Mouse (Mus musculus): Measurements from ENCODE around the gene Srgap3. TPM values are rescaled to one million over a fixed set of nuclear protein-coding genes. Genes with fewer than 3 reads are reported as not detected.

Srgap3 gene
- 6.9 and 7.0 TPM in 2 replicates for polyA plus RNA-seq (2015; fragmentation: Nextera tagmentation; extraction: Ambion mirVana)

DNA sequence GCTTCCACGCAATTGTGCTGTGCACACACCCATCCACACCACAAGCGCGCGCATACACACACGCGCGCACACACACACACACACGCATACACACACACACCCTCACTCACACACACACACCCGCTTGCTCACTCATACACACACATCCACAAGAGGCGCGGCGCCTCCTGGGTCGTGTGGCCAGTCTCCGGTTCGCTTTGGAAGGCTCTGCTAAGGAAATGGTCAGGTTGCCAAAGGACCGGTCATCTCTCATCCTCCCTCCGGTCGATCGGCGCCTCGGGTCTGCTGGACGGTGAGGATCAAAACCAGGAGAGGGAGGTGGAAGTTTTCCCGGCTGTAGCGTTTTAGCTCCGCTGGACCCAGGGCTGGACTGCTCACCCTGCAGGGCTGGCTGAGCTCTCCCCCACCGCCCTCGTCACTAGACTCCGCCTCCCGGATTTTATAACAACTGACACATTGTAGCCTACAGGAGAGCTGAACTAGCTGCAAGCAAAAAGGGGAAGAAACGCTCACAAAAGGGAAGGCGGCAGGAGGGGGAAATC, at the start of gene Srgap3:
Srgap3 (minus strand) TSS at position 372 of the 542 bp plus-strand sequence.
- H3K9me3 ChIP-seq = no peaks in the 10 kb centered on the region
- H3K4me2 ChIP-seq (replicated peaks) = peak within 1 kb of the TSS; percentile 86
- peaks cover 4% of the 10 kb centered on the region; the same call in 1 of the 2 replicates for H3K36me3 ChIP-seq
- WGBS = 2% methylated on average over 31 of the region's 31 CpGs
- peak within 1 kb of the TSS; percentile 69 for H3K4me3 ChIP-seq
- peaks cover 51% of the 10 kb centered on the region for H3K4me1 ChIP-seq
- no peaks in the 10 kb centered on the region for H3K27me3 ChIP-seq
- peak; percentile 96 for ATAC-seq (ENCODE audit: low FRiP score, low read depth)
- peak within 1 kb of the TSS; percentile 78 for H3K9ac ChIP-seq
- peak within 1 kb of the TSS; percentile 89 for H3K27ac ChIP-seq

- H3K27ac ChIP-seq = no peak overlapping the region
- no peak for ATAC-seq (ENCODE audit: low FRiP score, low read depth)
- no peak overlapping the region for H3K4me2 ChIP-seq (replicated peaks)
- no peak overlapping the region for H3K9ac ChIP-seq
- no peaks in the 10 kb centered on the region for H3K36me3 ChIP-seq
- 43% methylated on average over 1 of the region's 1 CpGs for WGBS
- no peaks in the 10 kb centered on the region for H3K4me1 ChIP-seq
- H3K4me3 ChIP-seq = no peak overlapping the region
- H3K9me3 ChIP-seq = no peaks in the 10 kb centered on the region
- no peaks in the 10 kb centered on the region for H3K27me3 ChIP-seq
These were observed 48.6 kb upstream of the Srgap3 start for GRCm38 (mm10) chr6:112995708-112996107.

DNA sequence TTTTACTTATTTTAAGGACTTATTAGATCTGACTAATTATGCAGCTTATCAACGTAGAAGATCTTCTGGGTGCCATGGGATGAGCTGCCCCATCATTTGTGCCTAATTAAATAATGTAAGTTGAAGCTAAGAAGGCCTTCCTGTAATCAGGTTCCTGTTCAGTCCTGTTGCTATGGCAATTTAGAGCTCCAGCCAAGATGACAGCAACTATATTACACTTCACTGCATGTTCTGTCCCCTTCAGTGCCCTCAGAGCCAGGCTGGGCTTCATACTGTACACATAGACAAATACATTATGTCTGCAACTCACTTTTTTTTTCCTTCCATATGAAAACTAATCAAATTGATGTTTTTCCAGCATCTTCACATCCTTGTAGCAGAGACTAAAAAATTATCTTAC, 43.1 kb upstream of the Srgap3 start:
- Histone ChIP-seq H3K9me3 (no peaks in the 10 kb centered on the region), H3K27ac (no peak overlapping the region), H3K4me2 (replicated peaks) (no peak overlapping the region), H3K4me3 (no peak overlapping the region), H3K36me3 (no peaks in the 10 kb centered on the region), H3K27me3 (no peaks in the 10 kb centered on the region), H3K4me1 (no peaks in the 10 kb centered on the region), H3K9ac (no peak overlapping the region)
- WGBS = 70% methylated on average over 1 of the region's 1 CpGs
- ATAC-seq (ENCODE audit: low FRiP score, low read depth) = no peak

GRCm38 (mm10) chr6:112985362-112986314, 38.6 kb upstream of the Srgap3 start:
- WGBS = 62% methylated on average over 9 of the region's 9 CpGs
- peaks cover 14% of the 10 kb centered on the region; the same call in 1 of the 2 replicates for H3K4me1 ChIP-seq
- no peak for ATAC-seq (ENCODE audit: low FRiP score, low read depth)

DNA sequence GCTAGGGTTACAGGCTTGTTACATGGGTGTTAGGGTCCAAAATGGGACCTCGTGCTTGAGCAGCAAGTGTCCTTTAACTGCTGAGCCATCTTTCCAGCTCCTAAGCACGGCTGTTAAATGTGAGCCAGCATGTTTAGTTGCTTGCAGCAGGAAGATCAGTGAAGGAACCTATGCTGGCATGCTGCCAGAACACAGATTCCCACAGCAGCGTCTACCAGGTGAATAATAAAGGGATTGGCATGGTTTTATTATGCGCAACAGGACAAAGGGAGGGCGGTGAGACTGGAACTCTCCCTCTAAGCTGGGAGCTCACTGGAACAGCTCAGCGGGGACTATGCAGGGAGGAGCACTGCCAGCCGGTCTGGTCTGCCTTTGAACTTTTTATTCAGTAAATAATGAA, 35.2 kb upstream of the Srgap3 start:
- no peak overlapping the region for H3K4me3 ChIP-seq
- H3K9ac ChIP-seq = no peak overlapping the region
- peaks cover 14% of the 10 kb centered on the region; the same call in 1 of the 2 replicates for H3K4me1 ChIP-seq
- H3K4me2 ChIP-seq (replicated peaks) = no peak overlapping the region
- no peaks in the 10 kb centered on the region for H3K27me3 ChIP-seq
- WGBS = 17% methylated on average over 7 of the region's 7 CpGs
- no peaks in the 10 kb centered on the region for H3K36me3 ChIP-seq
- H3K9me3 ChIP-seq = no peaks in the 10 kb centered on the region
- ATAC-seq (ENCODE audit: low FRiP score, low read depth) = no peak
- H3K27ac ChIP-seq = no peak overlapping the region

More at GRCm38 (mm10) chr6:112985362-112986314, 38.6 kb upstream of the Srgap3 start:
- Histone ChIP-seq H3K27ac (no peak overlapping the region), H3K4me2 (replicated peaks) (no peak overlapping the region), H3K27me3 (no peaks in the 10 kb centered on the region), H3K9me3 (no peaks in the 10 kb centered on the region), H3K36me3 (no peaks in the 10 kb centered on the region), H3K9ac (no peak overlapping the region), H3K4me3 (no peak overlapping the region)

DNA sequence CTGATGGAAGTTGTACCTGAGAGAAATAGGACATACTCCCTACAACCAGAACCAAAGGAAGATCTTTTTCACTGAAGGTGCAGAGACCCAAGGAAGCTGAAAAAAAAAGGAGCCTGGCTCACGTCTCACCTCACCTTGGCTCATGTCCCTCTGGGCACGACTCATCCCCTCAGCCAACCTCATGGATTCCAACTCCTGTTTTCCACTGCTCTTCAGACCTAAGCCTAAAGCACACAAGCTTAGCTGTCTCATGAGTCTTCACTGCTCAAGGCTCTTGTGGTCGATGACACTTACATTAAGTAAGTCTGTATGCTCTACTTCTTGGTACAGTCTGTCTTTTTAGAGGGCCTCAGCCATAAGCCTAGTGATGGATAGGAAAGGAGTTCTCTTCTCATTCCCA, 31.9 kb upstream of the Srgap3 start:
- WGBS = 84% methylated on average over 3 of the region's 3 CpGs
- H3K9ac ChIP-seq = no peak overlapping the region
- H3K4me1 ChIP-seq = peaks cover 20% of the 10 kb centered on the region
- no peak overlapping the region for H3K27ac ChIP-seq
- ATAC-seq (ENCODE audit: low FRiP score, low read depth) = no peak
- no peaks in the 10 kb centered on the region for H3K36me3 ChIP-seq
- no peak overlapping the region for H3K4me3 ChIP-seq
- no peak overlapping the region for H3K4me2 ChIP-seq (replicated peaks)
- no peaks in the 10 kb centered on the region for H3K9me3 ChIP-seq
- H3K27me3 ChIP-seq = no peaks in the 10 kb centered on the region

GRCm38 (mm10) chr6:112977246-112977645, 30.2 kb upstream of the Srgap3 start:
- no peaks in the 10 kb centered on the region for H3K27me3 ChIP-seq
- no peaks in the 10 kb centered on the region for H3K9me3 ChIP-seq
- 72% methylated on average over 4 of the region's 4 CpGs for WGBS
- H3K4me1 ChIP-seq = peaks cover 27% of the 10 kb centered on the region
- no peaks in the 10 kb centered on the region for H3K36me3 ChIP-seq
- no peak overlapping the region for H3K4me3 ChIP-seq
- no peak for ATAC-seq (ENCODE audit: low FRiP score, low read depth)
- no peak overlapping the region for H3K4me2 ChIP-seq (replicated peaks)
- no peak overlapping the region for H3K27ac ChIP-seq
- H3K9ac ChIP-seq = no peak overlapping the region

GRCm38 (mm10) chr6:112976541-112976940, 29.5 kb upstream of the Srgap3 start:
- Histone ChIP-seq H3K9ac (no peak overlapping the region), H3K27me3 (no peaks in the 10 kb centered on the region), H3K4me1 (peaks cover 30% of the 10 kb centered on the region), H3K9me3 (no peaks in the 10 kb centered on the region), H3K27ac (no peak overlapping the region), H3K36me3 (no peaks in the 10 kb centered on the region), H3K4me3 (no peak overlapping the region), H3K4me2 (replicated peaks) (no peak overlapping the region)
- ATAC-seq (ENCODE audit: low FRiP score, low read depth) = no peak

DNA sequence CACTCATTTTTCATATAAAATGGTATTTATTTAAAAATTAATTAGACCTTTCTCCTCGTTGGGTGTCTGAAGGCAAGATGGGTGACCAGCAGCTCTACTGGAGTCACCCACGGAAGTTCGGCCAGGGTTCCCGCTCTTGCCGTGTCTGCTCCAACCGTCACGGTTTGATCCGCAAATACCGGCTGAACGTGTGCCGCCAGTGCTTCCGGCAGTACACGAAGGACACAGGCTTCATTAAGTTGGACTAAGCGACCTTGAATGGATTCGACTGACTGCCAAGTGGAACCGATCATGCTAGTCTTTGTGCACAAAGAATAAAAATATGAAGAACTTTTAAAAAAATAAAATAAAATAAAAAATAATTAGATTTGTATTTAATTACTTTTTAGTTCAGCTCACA, 29.1 kb upstream of the Srgap3 start:
- 90% methylated on average over 16 of the region's 16 CpGs for WGBS
- ATAC-seq (ENCODE audit: low FRiP score, low read depth) = no peak
- no peaks in the 10 kb centered on the region for H3K36me3 ChIP-seq
- H3K27ac ChIP-seq = no peak overlapping the region
- H3K9me3 ChIP-seq = no peaks in the 10 kb centered on the region
- no peak overlapping the region for H3K4me2 ChIP-seq (replicated peaks)
- H3K4me3 ChIP-seq = no peak overlapping the region
- no peak overlapping the region for H3K9ac ChIP-seq
- H3K4me1 ChIP-seq = peaks cover 34% of the 10 kb centered on the region
- H3K27me3 ChIP-seq = no peaks in the 10 kb centered on the region

- 73% methylated on average over 19 of the region's 19 CpGs for WGBS
- Histone ChIP-seq H3K36me3 (no peaks in the 10 kb centered on the region), H3K27ac (0 out of 2 replicates have a peak overlapping the region, but pooled peaks have one; percentile 39), H3K4me1 (peaks cover 36% of the 10 kb centered on the region), H3K9ac (no peak overlapping the region), H3K9me3 (no peaks in the 10 kb centered on the region), H3K4me3 (no peak overlapping the region), H3K4me2 (replicated peaks) (no peak overlapping the region), H3K27me3 (no peaks in the 10 kb centered on the region)
- 0 out of 2 replicates have a peak, but pooled peaks have one; percentile 46 for ATAC-seq (ENCODE audit: low FRiP score, low read depth)
These were observed 27.0 kb upstream of the Srgap3 start for GRCm38 (mm10) chr6:112973786-112974720.

GRCm38 (mm10) chr6:112972858-112973631, 26.0 kb upstream of the Srgap3 start:
- peak overlapping the region; percentile 58 for H3K27ac ChIP-seq
- H3K9ac ChIP-seq = no peak overlapping the region
- peak; percentile 34; the same call in 1 of the 2 replicates for ATAC-seq (ENCODE audit: low FRiP score, low read depth)
- peak overlapping the region; percentile 22; the same call in 1 of the 2 replicates for H3K4me2 ChIP-seq (replicated peaks)
- peaks cover 36% of the 10 kb centered on the region for H3K4me1 ChIP-seq
- WGBS = 22% methylated on average over 18 of the region's 18 CpGs
- no peaks in the 10 kb centered on the region for H3K27me3 ChIP-seq
- H3K9me3 ChIP-seq = no peaks in the 10 kb centered on the region
- no peak overlapping the region for H3K4me3 ChIP-seq
- H3K36me3 ChIP-seq = no peaks in the 10 kb centered on the region

Measured in limb, embryonic 13.5 days (tissue).